Mouse (Mus musculus): ENCODE results near the gene Gga1. TPM values are rescaled to one million over a fixed set of nuclear protein-coding genes. Genes with fewer than 3 reads are reported as not detected.

Gga1 gene
- polyA plus RNA-seq, 1 experiment from 2014 or later, result 51.0 TPM

DNA sequence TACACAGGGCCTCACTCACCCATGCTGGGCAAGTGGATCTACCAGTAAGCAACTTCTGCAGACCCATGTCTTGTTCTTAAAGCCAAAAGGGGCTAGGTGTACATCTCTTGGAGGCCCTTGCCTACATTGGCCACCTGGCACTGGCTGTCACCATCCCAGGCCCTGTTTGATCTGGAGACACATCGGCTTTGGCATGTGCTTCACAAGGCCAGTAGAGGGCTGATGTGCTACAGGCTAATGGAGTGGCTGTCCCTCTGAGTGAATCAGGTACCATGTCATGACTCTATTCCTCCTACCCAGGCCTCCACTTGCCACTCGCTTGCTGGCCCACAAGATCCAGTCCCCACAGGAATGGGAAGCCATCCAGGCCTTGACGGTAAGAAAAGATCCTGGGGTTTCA lies 4.8 kb downstream of the Gga1 start:
- Histone ChIP-seq H3K4me2 (no peak overlapping the region), H3K4me1 (replicated peaks) (peaks cover 16% of the 10 kb centered on the region), H3K36me3 (peaks cover 68% of the 10 kb centered on the region), H3K27me3 (no peaks in the 10 kb centered on the region), H3K27ac (replicated peaks) (no peak overlapping the region), H3K9me3 (no peaks in the 10 kb centered on the region), H3K4me3 (no peak overlapping the region), H3K9ac (no peak overlapping the region)
- no peak for ATAC-seq (ENCODE audit: low read depth)
- WGBS, result 88% methylated on average over 3 of the region's 3 CpGs

DNA sequence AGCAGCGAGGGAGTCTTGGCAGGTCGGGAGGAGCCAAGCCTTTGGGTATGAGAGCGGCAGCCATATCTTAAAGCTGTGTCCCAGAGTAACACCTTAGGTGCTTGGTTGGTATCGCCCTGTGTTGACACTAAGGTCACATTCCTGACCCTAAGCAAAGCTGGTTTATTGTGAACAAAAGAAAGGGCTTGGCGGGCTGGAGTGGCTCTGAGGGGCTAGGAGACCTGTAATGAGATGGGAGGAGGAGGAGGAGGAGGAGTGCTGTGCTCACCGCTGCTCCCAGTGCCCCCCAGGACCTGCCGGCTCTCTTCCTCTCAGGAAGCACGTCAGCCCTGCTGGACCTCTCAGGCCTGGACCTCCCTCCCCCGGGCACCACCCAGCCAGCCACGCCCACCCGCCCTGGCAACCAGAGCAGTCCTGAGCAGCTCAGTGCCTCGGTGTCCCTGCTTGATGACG lies 12.4 kb downstream of the Gga1 start:
- H3K4me2 ChIP-seq, result no peak overlapping the region
- H3K9ac ChIP-seq, result no peak overlapping the region
- 44% methylated on average over 13 of the region's 13 CpGs for WGBS
- no peaks in the 10 kb centered on the region for H3K27me3 ChIP-seq
- H3K27ac ChIP-seq (replicated peaks), result no peak overlapping the region
- ATAC-seq (ENCODE audit: low read depth), result no peak
- peaks cover 94% of the 10 kb centered on the region for H3K36me3 ChIP-seq
- no peak overlapping the region for H3K4me3 ChIP-seq
- H3K4me1 ChIP-seq (replicated peaks), result peaks cover 14% of the 10 kb centered on the region; the same call in 1 of the 2 replicates
- H3K9me3 ChIP-seq, result no peaks in the 10 kb centered on the region

- no peak overlapping the region for H3K4me3 ChIP-seq
Observed at GRCm38 (mm10) chr15:78892440-78892839, 15.4 kb downstream of the Gga1 start.

DNA sequence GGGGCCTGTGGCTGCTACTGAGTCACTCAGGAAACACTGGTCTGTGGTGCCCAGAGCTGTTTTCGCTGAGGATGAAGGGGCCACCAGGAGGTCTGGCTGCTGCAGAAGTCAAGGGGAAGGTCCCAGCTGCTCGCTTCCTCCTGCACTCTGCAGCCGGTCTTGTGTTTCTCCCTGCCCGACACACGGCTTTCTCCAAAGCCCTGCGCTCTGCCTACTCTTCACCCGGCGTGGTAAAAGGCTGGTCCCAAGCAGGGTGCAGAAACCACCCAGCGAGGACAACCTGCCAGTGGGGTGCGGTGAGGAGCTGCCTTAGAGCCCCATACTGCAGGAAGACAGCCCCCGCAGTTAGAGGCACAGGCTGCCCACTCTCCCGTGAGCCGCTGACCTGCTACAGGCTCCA lies 17.7 kb downstream of the Gga1 start:
- 72% methylated on average over 13 of the region's 13 CpGs for WGBS
- no peaks in the 10 kb centered on the region for H3K9me3 ChIP-seq

More at GRCm38 (mm10) chr15:78892440-78892839, 15.4 kb downstream of the Gga1 start:
- H3K4me1 ChIP-seq (replicated peaks), result peaks cover 21% of the 10 kb centered on the region; the same call in 1 of the 2 replicates
- H3K9me3 ChIP-seq, result no peaks in the 10 kb centered on the region
- no peak overlapping the region for H3K27ac ChIP-seq (replicated peaks)
- ATAC-seq (ENCODE audit: low read depth), result no peak
- WGBS, result 67% methylated on average over 7 of the region's 7 CpGs
- no peak overlapping the region for H3K4me2 ChIP-seq
- no peak overlapping the region for H3K9ac ChIP-seq
- peaks cover 70% of the 10 kb centered on the region for H3K36me3 ChIP-seq
- no peaks in the 10 kb centered on the region for H3K27me3 ChIP-seq

DNA sequence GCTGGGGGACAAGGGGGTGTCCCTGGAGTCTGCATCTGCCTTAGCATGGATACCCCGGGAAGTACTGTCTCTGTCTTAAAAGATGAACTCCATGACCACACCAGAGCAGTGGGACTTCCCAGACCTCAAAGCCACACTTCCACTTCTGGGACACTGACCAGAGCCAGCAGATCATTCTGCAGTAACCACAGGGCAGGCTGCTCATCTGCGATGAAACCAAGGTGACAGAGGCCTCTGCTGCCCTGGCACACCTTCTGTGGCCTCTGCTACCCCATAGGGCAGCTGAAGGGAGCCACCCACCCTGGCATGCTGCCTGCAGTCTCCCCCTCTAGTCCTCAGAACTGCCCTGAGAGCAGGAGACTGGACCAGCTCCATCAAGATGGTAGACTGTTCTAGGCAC lies 18.8 kb downstream of the Gga1 start:
- Histone ChIP-seq H3K27me3 (peaks cover 25% of the 10 kb centered on the region), H3K4me2 (no peak overlapping the region), H3K4me3 (no peak overlapping the region), H3K9ac (no peak overlapping the region), H3K9me3 (no peaks in the 10 kb centered on the region), H3K27ac (replicated peaks) (no peak overlapping the region), H3K4me1 (replicated peaks) (peaks cover 39% of the 10 kb centered on the region), H3K36me3 (peaks cover 39% of the 10 kb centered on the region)
- no peak for ATAC-seq (ENCODE audit: low read depth)
- WGBS, result 80% methylated on average over 2 of the region's 2 CpGs

More for the DNA sequence above, 17.7 kb downstream of the Gga1 start:
- Histone ChIP-seq H3K36me3 (peaks cover 48% of the 10 kb centered on the region), H3K4me1 (replicated peaks) (peaks cover 28% of the 10 kb centered on the region), H3K4me2 (no peak overlapping the region), H3K9ac (no peak overlapping the region), H3K27me3 (peaks cover 15% of the 10 kb centered on the region), H3K4me3 (no peak overlapping the region), H3K27ac (replicated peaks) (no peak overlapping the region; the same call in 1 of the 2 replicates)
- no peak for ATAC-seq (ENCODE audit: low read depth)

DNA sequence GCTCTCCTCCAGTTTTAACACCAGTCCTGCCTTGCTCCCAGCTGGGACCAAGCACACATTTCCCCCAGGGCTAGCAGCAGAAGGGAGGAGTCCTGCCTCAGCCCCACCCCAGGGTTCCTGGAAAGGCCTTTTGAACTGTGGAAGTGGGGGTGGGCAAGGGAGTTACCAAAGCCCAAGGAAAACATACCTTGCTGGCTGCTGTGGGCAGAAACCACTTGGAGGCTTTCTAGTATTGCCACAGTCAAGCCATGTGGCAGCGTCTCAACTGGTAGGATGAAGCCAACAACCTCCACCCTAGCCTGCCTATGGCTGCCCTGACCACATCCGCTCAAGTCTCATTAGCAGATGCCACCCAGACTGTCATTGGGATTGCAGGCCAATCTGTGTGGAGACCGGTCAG lies 19.2 kb downstream of the Gga1 start:
- H3K4me1 ChIP-seq (replicated peaks), result peaks cover 43% of the 10 kb centered on the region
- peaks cover 29% of the 10 kb centered on the region for H3K27me3 ChIP-seq
- H3K4me3 ChIP-seq, result no peak overlapping the region
- H3K27ac ChIP-seq (replicated peaks), result no peak overlapping the region
- H3K9me3 ChIP-seq, result no peaks in the 10 kb centered on the region
- H3K36me3 ChIP-seq, result peaks cover 34% of the 10 kb centered on the region
- 85% methylated on average over 3 of the region's 3 CpGs for WGBS
- H3K9ac ChIP-seq, result no peak overlapping the region
- ATAC-seq (ENCODE audit: low read depth), result no peak
- no peak overlapping the region for H3K4me2 ChIP-seq

- WGBS, result 94% methylated on average over 4 of the region's 4 CpGs
- peaks cover 21% of the 10 kb centered on the region for H3K36me3 ChIP-seq
- H3K4me2 ChIP-seq, result no peak overlapping the region
- no peak for ATAC-seq (ENCODE audit: low read depth)
- H3K4me3 ChIP-seq, result no peak overlapping the region
- no peaks in the 10 kb centered on the region for H3K9me3 ChIP-seq
- no peak overlapping the region for H3K9ac ChIP-seq
- H3K4me1 ChIP-seq (replicated peaks), result peaks cover 46% of the 10 kb centered on the region
- H3K27me3 ChIP-seq, result peaks cover 35% of the 10 kb centered on the region
- H3K27ac ChIP-seq (replicated peaks), result no peak overlapping the region
Observed at GRCm38 (mm10) chr15:78897488-78897887, 20.5 kb downstream of the Gga1 start.

DNA sequence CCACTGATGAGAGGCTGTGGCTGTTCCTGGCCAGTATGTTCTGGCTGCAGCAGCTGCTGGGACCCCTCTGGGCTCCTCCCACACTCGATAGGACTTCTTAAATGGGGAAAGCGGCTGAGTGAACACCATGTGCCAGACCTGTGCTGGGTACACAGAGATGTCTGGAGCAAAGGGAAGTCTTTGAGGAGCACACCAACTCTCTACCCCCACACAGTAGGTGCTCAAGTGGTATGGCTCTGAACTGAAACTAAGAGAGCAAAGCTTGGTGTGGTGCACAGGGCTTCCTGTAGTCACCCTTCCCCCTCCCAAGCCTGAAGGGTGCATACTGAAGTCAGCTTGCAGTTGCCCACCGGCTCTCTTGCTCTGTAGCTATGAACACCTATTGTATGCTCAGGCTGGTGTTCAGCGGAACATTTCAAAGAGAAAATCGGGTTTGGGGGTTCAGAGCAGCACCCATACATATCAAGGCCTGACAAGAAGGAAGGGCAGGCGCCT lies 21.6 kb downstream of the Gga1 start:
- no peaks in the 10 kb centered on the region for H3K9me3 ChIP-seq
- peaks cover 10% of the 10 kb centered on the region for H3K36me3 ChIP-seq
- H3K9ac ChIP-seq, result 0 out of 2 replicates have a peak overlapping the region, but pooled peaks have one; percentile 73
- no peak for ATAC-seq (ENCODE audit: low read depth)
- H3K4me2 ChIP-seq, result 0 out of 2 replicates have a peak overlapping the region, but pooled peaks have one; percentile 90
- H3K4me3 ChIP-seq, result no peak overlapping the region
- H3K27me3 ChIP-seq, result peaks cover 35% of the 10 kb centered on the region
- 59% methylated on average over 6 of the region's 6 CpGs for WGBS
- H3K4me1 ChIP-seq (replicated peaks), result peaks cover 40% of the 10 kb centered on the region
- no peak overlapping the region for H3K27ac ChIP-seq (replicated peaks)

- no peaks in the 10 kb centered on the region for H3K9me3 ChIP-seq
- H3K36me3 ChIP-seq, result peaks cover 5% of the 10 kb centered on the region; the same call in 1 of the 2 replicates
- H3K4me3 ChIP-seq, result peak within 1 kb of the TSS; percentile 51
- peak within 1 kb of the TSS; percentile 90 for H3K4me2 ChIP-seq
- no peak within 1 kb of the TSS for H3K27ac ChIP-seq (replicated peaks)
- no peak for ATAC-seq (ENCODE audit: low read depth)
- peak within 1 kb of the TSS; percentile 73 for H3K9ac ChIP-seq
- H3K4me1 ChIP-seq (replicated peaks), result peaks cover 32% of the 10 kb centered on the region
- peaks cover 35% of the 10 kb centered on the region for H3K27me3 ChIP-seq
- 1% methylated on average over 20 of the region's 20 CpGs for WGBS
Observed at GRCm38 (mm10) chr15:78899409-78899739, 22.4 kb downstream of the Gga1 start, which contains the start of gene Gm49510. Gene Gm49510, plus strand, starts transcription at chr15:78899667.

DNA sequence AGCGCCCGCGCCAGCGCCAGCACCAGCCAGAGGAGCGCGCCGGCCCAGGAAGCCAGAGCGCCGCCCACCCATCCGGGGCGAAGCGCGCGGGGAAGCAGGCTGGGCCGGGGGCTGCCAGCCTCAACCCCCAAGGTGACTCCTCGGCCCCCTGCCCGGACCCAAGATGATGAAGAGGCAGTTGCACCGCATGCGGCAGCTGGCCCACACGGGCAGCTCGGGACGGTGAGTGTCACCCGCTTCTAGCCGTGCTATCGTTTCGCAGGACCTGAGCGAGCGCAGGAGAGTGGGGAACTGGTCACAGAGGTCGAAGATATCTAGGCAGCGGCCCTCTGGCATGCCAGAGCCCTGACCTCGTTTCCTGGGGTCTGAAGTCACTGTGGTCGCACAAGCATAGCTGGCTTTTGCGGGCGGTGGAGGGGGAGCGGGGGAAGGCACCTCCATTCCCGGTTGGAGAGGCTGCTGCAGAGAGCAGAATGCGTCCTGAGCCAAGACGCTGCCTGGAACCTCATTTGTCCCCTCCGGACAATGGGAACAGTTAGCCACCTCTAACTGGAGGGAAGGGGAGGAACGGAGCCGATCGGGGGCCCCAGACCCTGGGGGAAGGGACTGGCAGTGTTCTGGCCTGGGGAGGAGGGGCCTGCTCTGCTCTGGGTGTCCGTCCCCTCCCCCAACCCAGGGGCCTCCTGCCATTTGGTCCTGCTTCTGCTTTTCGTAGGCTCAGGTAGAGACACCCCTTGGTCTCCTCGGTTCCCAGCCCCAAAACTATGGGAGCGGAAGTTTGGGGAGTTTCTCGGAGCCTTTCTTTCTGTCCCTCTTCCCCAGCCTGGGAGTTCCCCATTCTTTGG lies 23.0 kb downstream of the Gga1 start, which contains the start of gene Sh3bp1:
Gene Sh3bp1 (plus strand): TSS at position 29 of the 845 bp plus-strand sequence.
- Histone ChIP-seq H3K36me3 (peaks cover 2% of the 10 kb centered on the region; the same call in 1 of the 2 replicates), H3K9ac (peak within 1 kb of the TSS; percentile 73), H3K9me3 (no peaks in the 10 kb centered on the region), H3K27ac (replicated peaks) (no peak within 1 kb of the TSS), H3K4me1 (replicated peaks) (peaks cover 32% of the 10 kb centered on the region), H3K4me2 (peak within 1 kb of the TSS; percentile 90), H3K4me3 (peak within 1 kb of the TSS; percentile 51), H3K27me3 (peaks cover 35% of the 10 kb centered on the region)
- no peak for ATAC-seq (ENCODE audit: low read depth)
- WGBS, result 2% methylated on average over 45 of the region's 47 CpGs

- no peak overlapping the region for H3K27ac ChIP-seq (replicated peaks)
- H3K4me1 ChIP-seq (replicated peaks), result peaks cover 30% of the 10 kb centered on the region
- peak overlapping the region; percentile 90 for H3K4me2 ChIP-seq
- no peak for ATAC-seq (ENCODE audit: low read depth)
- H3K9ac ChIP-seq, result peak overlapping the region; percentile 73
- peaks cover 35% of the 10 kb centered on the region for H3K27me3 ChIP-seq
- no peaks in the 10 kb centered on the region for H3K36me3 ChIP-seq
- H3K4me3 ChIP-seq, result peak overlapping the region; percentile 51
- 22% methylated on average over 18 of the region's 18 CpGs for WGBS
- H3K9me3 ChIP-seq, result no peaks in the 10 kb centered on the region
Observed at GRCm38 (mm10) chr15:78900585-78901421, 23.8 kb downstream of the Gga1 start.

Data from neural tube, embryonic 13.5 days (tissue).